Mouse (Mus musculus) neural tube, embryonic 12.5 days (tissue): ENCODE measurements around the gene Gm5741. TPM values are rescaled to one million over a fixed set of nuclear protein-coding genes. Genes with fewer than 3 reads are reported as not detected.

Experiments
- ATAC-seq: fragments of 200-750 bp; cut with Nextera tagmentation; 2 replicates; pipeline ENCODE4 v1.8.0; 2017; ENCODE audit warnings: low read depth, mild to moderate bottlenecking, moderate TSS enrichment, moderate library complexity; ENCODE audit not compliant: low FRiP score
- H3K27ac ChIP-seq: fragments of 300-500 bp; sonication (generic); 2 replicates; pipeline ENCODE4 v1.5.1; 2016
- H3K27me3 ChIP-seq: fragments of 300-500 bp; sonication (generic); replicated peaks from 2 replicates; pipeline ENCODE4 v1.6.1; 2016; ENCODE audit warnings: mild to moderate bottlenecking
- H3K36me3 ChIP-seq: fragments of 300-500 bp; sonication (generic); 2 replicates; pipeline ENCODE4 v1.6.1; 2016; ENCODE audit warnings: mild to moderate bottlenecking
- H3K4me1 ChIP-seq: fragments of 300-500 bp; sonication (generic); 2 replicates; pipeline ENCODE4 v1.6.1; 2016
- H3K4me2 ChIP-seq: fragments of 300-500 bp; sonication (generic); replicated peaks from 2 replicates; pipeline ENCODE4 v1.6.1; 2016; ENCODE audit warnings: mild to moderate bottlenecking
- H3K4me3 ChIP-seq: fragments of 300-500 bp; sonication (generic); 2 replicates; pipeline ENCODE4 v1.5.1; 2016
- H3K9ac ChIP-seq: fragments of 300-500 bp; sonication (generic); 2 replicates; pipeline ENCODE4 v1.6.1; 2016; ENCODE audit warnings: mild to moderate bottlenecking
- H3K9me3 ChIP-seq: fragments of 300-500 bp; sonication (generic); 2 replicates; pipeline ENCODE4 v1.6.1; 2016; ENCODE audit warnings: mild to moderate bottlenecking
- WGBS: fragments of 180-500 bp; shearing (Covaris S2); methylation state at CpG from one replicate; pipeline ENCODE4 v1.1.7; 2016; 5-methylcytosine and 5-hydroxymethylcytosine counted together
- polyA plus RNA-seq: library from polyadenylated mRNA; unstranded; fragments of >200 nt; fragmentation: Nextera tagmentation; extraction: Ambion mirVana; gene quantifications from 2 replicates; pipeline ENCODE4 v1.2.1, GENCODE M21; 2016

Gm5741 gene
- polyA plus RNA-seq, 1 experiment from 2014 or later, result not detected

GRCm38 (mm10) chr8:85036381-85036717 is 31.4 kb downstream of the Gm5741 start:
- H3K27me3 ChIP-seq, result no peaks in the 10 kb centered on the region
- no peaks in the 10 kb centered on the region for H3K9me3 ChIP-seq
- peak overlapping the region; percentile 89 for H3K4me3 ChIP-seq
- H3K36me3 ChIP-seq, result peaks cover 39% of the 10 kb centered on the region
- H3K4me2 ChIP-seq, result peak overlapping the region; percentile 84
- H3K27ac ChIP-seq, result no peak overlapping the region
- peak overlapping the region; percentile 69 for H3K9ac ChIP-seq
- peak; percentile 23 for ATAC-seq
- H3K4me1 ChIP-seq, result peaks cover 30% of the 10 kb centered on the region
- 0% methylated on average over 9 of the region's 9 CpGs for WGBS

GRCm38 (mm10) chr8:85035728-85036310 is 32.0 kb downstream of the Gm5741 start:
- Histone ChIP-seq H3K27me3 (no peaks in the 10 kb centered on the region), H3K9me3 (no peaks in the 10 kb centered on the region), H3K9ac (peak overlapping the region; percentile 69), H3K4me1 (peaks cover 30% of the 10 kb centered on the region), H3K4me3 (peak overlapping the region; percentile 89), H3K36me3 (peaks cover 38% of the 10 kb centered on the region), H3K27ac (no peak overlapping the region), H3K4me2 (peak overlapping the region; percentile 84)
- WGBS, result 2% methylated on average over 15 of the region's 15 CpGs
- ATAC-seq, result no peak; the same call in 1 of the 2 replicates

DNA sequence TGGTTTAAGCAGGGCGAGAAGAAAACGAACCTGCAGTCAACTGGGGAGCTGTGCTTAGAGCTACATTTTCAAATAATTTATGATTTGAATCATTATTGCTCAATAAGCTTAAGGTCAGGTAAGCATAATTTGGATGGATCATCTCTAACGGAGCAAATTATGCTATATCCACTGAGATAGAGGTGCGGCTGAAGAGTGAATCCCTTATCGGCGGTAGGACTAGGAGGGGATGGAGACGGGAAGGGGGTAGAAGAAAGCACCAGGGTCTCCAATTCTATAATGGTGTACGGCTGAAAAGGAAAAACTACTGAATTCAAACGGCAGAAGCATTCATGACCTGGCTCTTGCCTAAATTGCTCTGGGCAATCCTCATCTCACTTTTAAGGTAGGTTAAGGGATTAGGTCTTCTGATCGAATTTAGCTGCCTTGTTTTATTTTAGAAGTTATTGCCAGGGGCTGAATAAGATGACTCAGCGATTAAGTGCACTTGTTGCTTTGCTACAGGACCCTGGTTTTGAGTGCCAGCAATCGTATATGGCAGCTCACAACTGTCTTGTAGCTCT is 32.5 kb downstream of the Gm5741 start:
- no peak overlapping the region for H3K27ac ChIP-seq
- peaks cover 30% of the 10 kb centered on the region for H3K4me1 ChIP-seq
- H3K9ac ChIP-seq, result peak overlapping the region; percentile 69; the same call in 1 of the 2 replicates
- peak overlapping the region; percentile 89 for H3K4me3 ChIP-seq
- no peaks in the 10 kb centered on the region for H3K27me3 ChIP-seq
- 8% methylated on average over 12 of the region's 12 CpGs for WGBS
- ATAC-seq, result no peak
- H3K4me2 ChIP-seq, result peak overlapping the region; percentile 84
- peaks cover 37% of the 10 kb centered on the region for H3K36me3 ChIP-seq
- no peaks in the 10 kb centered on the region for H3K9me3 ChIP-seq

DNA sequence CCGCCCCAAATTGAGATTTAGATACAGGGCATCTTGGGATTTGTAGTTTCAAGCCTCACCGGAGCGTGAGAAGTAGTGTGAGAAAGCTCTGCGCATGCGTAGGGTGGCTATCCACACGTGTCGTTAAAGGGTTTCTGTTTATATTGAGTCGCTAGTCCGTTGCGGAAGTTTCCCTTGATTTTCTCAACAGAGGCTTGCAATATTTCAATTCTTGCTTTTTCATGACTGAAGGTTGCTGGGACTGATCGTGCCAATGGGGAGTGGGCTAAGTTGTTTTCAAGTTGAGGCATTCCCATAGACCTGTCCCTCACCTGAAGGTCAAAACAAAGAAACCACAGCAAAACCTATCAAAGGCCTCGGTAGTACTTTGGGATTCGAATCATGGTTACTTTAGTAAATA is 33.0 kb downstream of the Gm5741 start:
- peaks cover 30% of the 10 kb centered on the region for H3K4me1 ChIP-seq
- peaks cover 39% of the 10 kb centered on the region for H3K36me3 ChIP-seq
- H3K9ac ChIP-seq, result no peak overlapping the region
- no peaks in the 10 kb centered on the region for H3K27me3 ChIP-seq
- 5% methylated on average over 13 of the region's 13 CpGs for WGBS
- H3K27ac ChIP-seq, result no peak overlapping the region
- no peaks in the 10 kb centered on the region for H3K9me3 ChIP-seq
- peak overlapping the region; percentile 84 for H3K4me2 ChIP-seq
- peak overlapping the region; percentile 89; the same call in 1 of the 2 replicates for H3K4me3 ChIP-seq
- ATAC-seq, result no peak

- no peaks in the 10 kb centered on the region for H3K9me3 ChIP-seq
- peaks cover 46% of the 10 kb centered on the region for H3K36me3 ChIP-seq
- no peaks in the 10 kb centered on the region for H3K27me3 ChIP-seq
- H3K4me2 ChIP-seq, result no peak overlapping the region
- WGBS, result 60% methylated on average over 1 of the region's 1 CpGs
- peaks cover 30% of the 10 kb centered on the region for H3K4me1 ChIP-seq
- ATAC-seq, result no peak
- no peak overlapping the region for H3K4me3 ChIP-seq
- no peak overlapping the region for H3K9ac ChIP-seq
- H3K27ac ChIP-seq, result no peak overlapping the region
Observed at GRCm38 (mm10) chr8:85033867-85034266, 33.9 kb downstream of the Gm5741 start.

- Histone ChIP-seq H3K9me3 (no peaks in the 10 kb centered on the region), H3K4me3 (no peak overlapping the region), H3K27ac (no peak overlapping the region), H3K36me3 (peaks cover 46% of the 10 kb centered on the region), H3K9ac (no peak overlapping the region), H3K4me2 (no peak overlapping the region), H3K27me3 (no peaks in the 10 kb centered on the region), H3K4me1 (peaks cover 30% of the 10 kb centered on the region)
- ATAC-seq, result no peak
- WGBS, result 88% methylated on average over 4 of the region's 4 CpGs
Observed at GRCm38 (mm10) chr8:85032622-85033311, 35.0 kb downstream of the Gm5741 start.

DNA sequence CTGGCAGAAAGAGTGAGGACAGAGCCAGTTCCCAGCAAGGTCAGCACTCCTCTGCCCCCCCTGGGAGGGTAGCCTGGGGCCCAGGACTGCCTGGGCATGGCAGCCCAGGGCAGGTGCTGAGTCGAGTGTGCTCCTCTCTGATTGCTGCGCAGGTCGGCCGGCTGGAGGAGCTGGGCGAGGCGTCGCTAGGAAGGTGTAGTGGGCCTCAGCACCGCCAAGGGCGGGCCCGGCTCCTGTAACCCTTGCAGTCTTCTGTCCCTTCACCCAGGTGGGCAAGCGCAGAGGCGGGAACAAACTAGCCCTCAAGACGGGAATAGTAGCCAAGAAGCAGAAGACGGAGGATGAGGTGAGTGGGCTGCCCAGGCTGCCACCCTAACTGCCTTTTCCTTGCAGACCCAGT is 38.5 kb downstream of the Gm5741 start:
- Histone ChIP-seq H3K27me3 (no peaks in the 10 kb centered on the region), H3K9me3 (no peaks in the 10 kb centered on the region), H3K4me3 (no peak overlapping the region), H3K27ac (no peak overlapping the region), H3K36me3 (peaks cover 46% of the 10 kb centered on the region), H3K4me1 (peaks cover 31% of the 10 kb centered on the region), H3K9ac (0 out of 2 replicates have a peak overlapping the region, but pooled peaks have one; percentile 3), H3K4me2 (peak overlapping the region; percentile 98; the same call in 1 of the 2 replicates)
- 89% methylated on average over 14 of the region's 14 CpGs for WGBS
- no peak for ATAC-seq

DNA sequence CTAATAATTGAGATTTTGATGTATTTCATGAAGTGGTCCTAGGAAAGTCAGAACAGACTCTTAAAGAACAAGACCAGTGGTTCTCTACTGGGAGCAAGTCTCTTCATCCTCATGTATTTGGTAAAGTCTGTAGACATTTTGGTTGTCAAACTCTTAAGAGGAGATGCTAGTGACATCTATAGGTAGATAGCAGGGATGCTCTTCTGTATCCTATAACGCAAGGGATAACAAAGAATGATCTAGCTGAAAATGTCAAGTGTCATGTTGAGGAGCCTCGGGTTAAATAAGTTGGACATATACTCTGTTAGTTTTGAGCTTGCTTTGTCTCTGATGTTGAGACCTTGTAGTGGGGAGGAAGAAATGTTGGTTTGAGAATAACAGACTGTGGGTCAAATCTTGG is 39.9 kb downstream of the Gm5741 start:
- Histone ChIP-seq H3K27me3 (no peaks in the 10 kb centered on the region), H3K4me2 (peak overlapping the region; percentile 98), H3K27ac (no peak overlapping the region), H3K4me3 (peak overlapping the region; percentile 100), H3K4me1 (peaks cover 38% of the 10 kb centered on the region), H3K9me3 (no peaks in the 10 kb centered on the region), H3K36me3 (peaks cover 47% of the 10 kb centered on the region), H3K9ac (peak overlapping the region; percentile 99)
- no peak for ATAC-seq
- 39% methylated on average over 2 of the region's 2 CpGs for WGBS

DNA sequence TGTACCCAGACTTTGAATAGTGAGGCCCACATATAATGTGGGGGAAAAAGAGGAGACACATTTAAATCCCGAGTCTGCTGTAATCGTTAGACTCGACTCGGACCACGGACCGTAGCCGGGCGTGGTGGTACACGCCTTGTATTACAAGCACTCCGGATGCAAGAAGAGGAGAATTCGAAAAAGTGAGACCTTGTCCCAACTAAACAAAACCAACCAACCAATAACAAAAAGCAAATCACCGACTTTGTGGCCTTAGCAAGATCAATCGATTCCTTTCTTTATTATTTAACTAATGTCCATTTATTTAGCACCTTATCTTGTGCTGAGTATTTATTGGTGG is 40.3 kb downstream of the Gm5741 start:
- peak overlapping the region; percentile 100 for H3K4me3 ChIP-seq
- peak overlapping the region; percentile 99 for H3K9ac ChIP-seq
- H3K36me3 ChIP-seq, result peaks cover 47% of the 10 kb centered on the region
- no peaks in the 10 kb centered on the region for H3K27me3 ChIP-seq
- under 1% methylated on average over 13 of the region's 13 CpGs for WGBS
- no peak for ATAC-seq
- peak overlapping the region; percentile 98 for H3K4me2 ChIP-seq
- H3K4me1 ChIP-seq, result peaks cover 38% of the 10 kb centered on the region
- no peaks in the 10 kb centered on the region for H3K9me3 ChIP-seq
- H3K27ac ChIP-seq, result peak overlapping the region; percentile 50; the same call in 1 of the 2 replicates

GRCm38 (mm10) chr8:85026670-85027515 is 40.9 kb downstream of the Gm5741 start, which contains the start of gene Trir:
Trir (plus strand) TSS chr8:85026823.
- WGBS, result under 1% methylated on average over 75 of the region's 75 CpGs

DNA sequence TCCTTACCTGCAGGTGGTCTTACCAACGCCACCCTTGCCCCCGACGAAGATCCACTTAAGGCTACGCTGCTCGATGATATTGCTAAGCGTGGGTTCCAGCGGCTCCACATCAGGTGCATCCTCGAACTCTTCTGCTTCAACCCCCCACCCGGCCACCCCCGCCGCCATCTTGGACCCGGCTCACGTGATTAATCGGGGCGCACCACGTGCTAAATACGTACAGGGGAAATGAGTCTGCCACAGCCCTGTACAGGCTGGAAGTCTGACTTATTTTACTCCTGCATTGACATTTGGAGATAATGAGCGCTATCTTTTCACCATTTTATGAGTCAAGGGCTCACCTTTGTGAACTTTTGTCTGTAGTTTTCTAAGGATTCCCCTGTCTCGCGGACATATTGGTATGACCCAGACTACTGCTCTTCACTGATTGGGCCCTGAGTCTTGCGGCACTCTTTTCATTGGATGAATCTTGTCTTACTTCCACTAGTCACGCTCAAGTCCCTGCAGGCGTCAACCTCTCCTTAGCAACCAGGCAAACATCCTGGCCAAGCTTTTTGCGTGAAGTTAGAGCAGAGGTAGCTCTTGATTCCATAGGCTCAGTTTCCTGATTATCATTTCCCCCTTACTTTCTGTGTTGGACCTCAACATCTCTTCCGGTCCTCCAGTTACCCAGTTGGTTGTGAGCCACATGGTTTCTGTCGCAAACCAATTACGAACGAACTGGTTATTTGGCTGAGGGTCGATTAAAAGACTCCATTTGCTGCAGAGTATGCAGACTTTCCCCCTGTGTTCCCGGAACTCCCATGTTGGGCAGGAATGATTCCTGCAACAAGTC is 42.5 kb downstream of the Gm5741 start, which contains the start of gene Asna1:
Asna1 (minus strand) TSS at position 184 of the 835 bp plus-strand sequence.
- Histone ChIP-seq H3K36me3 (peaks cover 48% of the 10 kb centered on the region), H3K27me3 (no peaks in the 10 kb centered on the region), H3K4me3 (peak within 1 kb of the TSS; percentile 76), H3K27ac (no peak within 1 kb of the TSS), H3K4me1 (peaks cover 38% of the 10 kb centered on the region), H3K9ac (peak within 1 kb of the TSS; percentile 77), H3K4me2 (peak within 1 kb of the TSS; percentile 98), H3K9me3 (no peaks in the 10 kb centered on the region)
- WGBS, result 7% methylated on average over 30 of the region's 30 CpGs
- ATAC-seq, result peak; percentile 90

More at GRCm38 (mm10) chr8:85026670-85027515, 40.9 kb downstream of the Gm5741 start, which contains the start of gene Trir:
- Histone ChIP-seq H3K4me3 (peak within 1 kb of the TSS; percentile 100), H3K9ac (peak within 1 kb of the TSS; percentile 99), H3K9me3 (no peaks in the 10 kb centered on the region), H3K4me2 (peak within 1 kb of the TSS; percentile 98), H3K27me3 (no peaks in the 10 kb centered on the region), H3K4me1 (peaks cover 38% of the 10 kb centered on the region), H3K36me3 (peaks cover 48% of the 10 kb centered on the region), H3K27ac (peak within 1 kb of the TSS; percentile 50; the same call in 1 of the 2 replicates)
- ATAC-seq, result peak; percentile 75
